Mouse (Mus musculus) limb, embryonic 15.5 days (tissue): ENCODE results near the gene Tnrc6b. TPM values are rescaled to one million over a fixed set of nuclear protein-coding genes. Genes with fewer than 3 reads are reported as not detected.
A peak's percentile ranks its signal among the peaks of the same experiment; 100 is the strongest.
"Not testable (repeated sequence)": the region's sequence is repeated elsewhere in the genome, so short reads cannot be mapped to it uniquely, and the experiment has no call there.

Experiments used
- ATAC-seq: fragments of 200-750 bp; cut with Nextera tagmentation; 2 replicates; pipeline ENCODE4 v1.8.0; 2017; ENCODE audit warnings: low read depth, moderate TSS enrichment; ENCODE audit not compliant: insufficient number of reproducible peaks, low FRiP score, low TSS enrichment
- H3K27ac ChIP-seq: fragments of 300-500 bp; sonication (generic); 2 replicates; pipeline ENCODE4 v1.5.1; 2015; ENCODE audit warnings: moderate library complexity, mild to moderate bottlenecking, inconsistent platforms
- H3K27me3 ChIP-seq: fragments of 300-500 bp; sonication (generic); 2 replicates; pipeline ENCODE4 v1.6.1; 2015; ENCODE audit warnings: inconsistent platforms
- H3K36me3 ChIP-seq: fragments of 300-500 bp; sonication (generic); 2 replicates; pipeline ENCODE4 v1.6.1; 2015; ENCODE audit warnings: inconsistent platforms
- H3K4me1 ChIP-seq: fragments of 300-500 bp; sonication (generic); 2 replicates; pipeline ENCODE4 v1.6.1; 2015; ENCODE audit warnings: inconsistent platforms
- H3K4me2 ChIP-seq: fragments of 300-500 bp; sonication (generic); 2 replicates; pipeline ENCODE4 v1.6.1; 2015; ENCODE audit warnings: mild to moderate bottlenecking, inconsistent platforms
- H3K4me3 ChIP-seq: fragments of 300-500 bp; sonication (generic); 2 replicates; pipeline ENCODE4 v1.5.1; 2015; ENCODE audit warnings: mild to moderate bottlenecking, inconsistent platforms
- H3K9ac ChIP-seq: fragments of 300-500 bp; sonication (generic); 2 replicates; pipeline ENCODE4 v1.6.1; 2015; ENCODE audit warnings: inconsistent platforms
- H3K9me3 ChIP-seq: fragments of 300-500 bp; sonication (generic); 2 replicates; pipeline ENCODE4 v1.6.1; 2016; ENCODE audit warnings: inconsistent platforms
- WGBS: fragments of 180-500 bp; shearing (Covaris S2); methylation state at CpG from one replicate; pipeline ENCODE4 v1.1.7; 2015; 5-methylcytosine and 5-hydroxymethylcytosine counted together
- polyA plus RNA-seq: library from polyadenylated mRNA; unstranded; fragments of >200 nt; fragmentation: Nextera tagmentation; extraction: Ambion mirVana; gene quantifications from 2 replicates; pipeline ENCODE4 v1.2.1, GENCODE M21; 2015

Tnrc6b gene
- polyA plus RNA-seq, 1 experiment from 2014 or later = 25.7 TPM

- no peak overlapping the region for H3K4me2 ChIP-seq
- 88% methylated on average over 4 of the region's 4 CpGs for WGBS
- no peaks in the 10 kb centered on the region for H3K27me3 ChIP-seq
- H3K9me3 ChIP-seq = no peaks in the 10 kb centered on the region
- no peaks in the 10 kb centered on the region for H3K4me1 ChIP-seq
- H3K4me3 ChIP-seq = no peak overlapping the region
- ATAC-seq = no peak
- H3K27ac ChIP-seq = no peak overlapping the region
- peaks cover 54% of the 10 kb centered on the region for H3K36me3 ChIP-seq
- H3K9ac ChIP-seq = no peak overlapping the region
These were observed 199.8 kb downstream of the Tnrc6b start for GRCm38 (mm10) chr15:80910790-80911531.

GRCm38 (mm10) chr15:80912175-80912574 lies 201.1 kb downstream of the Tnrc6b start:
- H3K4me2 ChIP-seq = no peak overlapping the region
- no peak overlapping the region for H3K9ac ChIP-seq
- H3K27ac ChIP-seq = no peak overlapping the region
- 86% methylated on average over 3 of the region's 3 CpGs for WGBS
- no peak overlapping the region for H3K4me3 ChIP-seq
- no peaks in the 10 kb centered on the region for H3K4me1 ChIP-seq
- peaks cover 54% of the 10 kb centered on the region for H3K36me3 ChIP-seq
- no peaks in the 10 kb centered on the region for H3K9me3 ChIP-seq
- H3K27me3 ChIP-seq = no peaks in the 10 kb centered on the region
- no peak for ATAC-seq

GRCm38 (mm10) chr15:80913803-80914202 lies 202.7 kb downstream of the Tnrc6b start:
- no peak overlapping the region for H3K4me2 ChIP-seq
- H3K27ac ChIP-seq = no peak overlapping the region
- no peaks in the 10 kb centered on the region for H3K4me1 ChIP-seq
- WGBS = 87% methylated on average over 1 of the region's 1 CpGs
- ATAC-seq = no peak
- H3K9ac ChIP-seq = no peak overlapping the region
- no peaks in the 10 kb centered on the region for H3K9me3 ChIP-seq
- H3K36me3 ChIP-seq = peaks cover 60% of the 10 kb centered on the region
- H3K4me3 ChIP-seq = no peak overlapping the region
- no peaks in the 10 kb centered on the region for H3K27me3 ChIP-seq

- WGBS = 72% methylated on average over 2 of the region's 2 CpGs
- no peak overlapping the region for H3K4me2 ChIP-seq
- peaks cover 73% of the 10 kb centered on the region for H3K36me3 ChIP-seq
- H3K9me3 ChIP-seq = no peaks in the 10 kb centered on the region
- H3K27ac ChIP-seq = no peak overlapping the region
- no peak for ATAC-seq
- no peaks in the 10 kb centered on the region for H3K27me3 ChIP-seq
- no peak overlapping the region for H3K4me3 ChIP-seq
- no peak overlapping the region for H3K9ac ChIP-seq
- no peaks in the 10 kb centered on the region for H3K4me1 ChIP-seq
These were observed 204.7 kb downstream of the Tnrc6b start for GRCm38 (mm10) chr15:80915850-80916249.

GRCm38 (mm10) chr15:80916621-80917020 lies 205.5 kb downstream of the Tnrc6b start:
- ATAC-seq = no peak
- Histone ChIP-seq H3K36me3 (peaks cover 73% of the 10 kb centered on the region), H3K9me3 (no peaks in the 10 kb centered on the region), H3K27me3 (no peaks in the 10 kb centered on the region), H3K9ac (no peak overlapping the region), H3K27ac (no peak overlapping the region), H3K4me2 (no peak overlapping the region), H3K4me3 (no peak overlapping the region), H3K4me1 (no peaks in the 10 kb centered on the region)
- 75% methylated on average over 7 of the region's 7 CpGs for WGBS

GRCm38 (mm10) chr15:80920346-80920745 lies 209.2 kb downstream of the Tnrc6b start:
- no peak for ATAC-seq
- Histone ChIP-seq H3K4me3 (no peak overlapping the region), H3K4me1 (no peaks in the 10 kb centered on the region), H3K4me2 (no peak overlapping the region), H3K27me3 (no peaks in the 10 kb centered on the region), H3K9me3 (no peaks in the 10 kb centered on the region), H3K9ac (no peak overlapping the region), H3K27ac (no peak overlapping the region), H3K36me3 (peaks cover 77% of the 10 kb centered on the region)
- WGBS = 99% methylated on average over 3 of the region's 3 CpGs

- ATAC-seq = no peak
- Histone ChIP-seq H3K27me3 (no peaks in the 10 kb centered on the region), H3K9me3 (no peaks in the 10 kb centered on the region), H3K4me2 (no peak overlapping the region), H3K27ac (no peak overlapping the region), H3K4me3 (no peak overlapping the region), H3K36me3 (peaks cover 79% of the 10 kb centered on the region), H3K9ac (no peak overlapping the region), H3K4me1 (no peaks in the 10 kb centered on the region)
- WGBS = 76% methylated on average over 4 of the region's 4 CpGs
These were observed 210.7 kb downstream of the Tnrc6b start for GRCm38 (mm10) chr15:80921781-80922180.

- Histone ChIP-seq H3K27ac (no peak overlapping the region), H3K9ac (no peak overlapping the region), H3K27me3 (no peaks in the 10 kb centered on the region), H3K9me3 (no peaks in the 10 kb centered on the region), H3K4me3 (no peak overlapping the region), H3K4me1 (no peaks in the 10 kb centered on the region), H3K36me3 (peaks cover 78% of the 10 kb centered on the region), H3K4me2 (no peak overlapping the region)
- ATAC-seq = no peak
- WGBS = 92% methylated on average over 2 of the region's 2 CpGs
These were observed 213.1 kb downstream of the Tnrc6b start for GRCm38 (mm10) chr15:80924211-80924610.

- Histone ChIP-seq H3K9me3 (no peaks in the 10 kb centered on the region), H3K27ac (no peak overlapping the region; the same call in 1 of the 2 replicates), H3K27me3 (no peaks in the 10 kb centered on the region), H3K36me3 (peaks cover 60% of the 10 kb centered on the region), H3K9ac (no peak overlapping the region), H3K4me1 (peaks cover 6% of the 10 kb centered on the region), H3K4me2 (no peak overlapping the region), H3K4me3 (no peak overlapping the region)
- no peak for ATAC-seq
- 73% methylated on average over 20 of the region's 20 CpGs for WGBS
These were observed 217.8 kb downstream of the Tnrc6b start for GRCm38 (mm10) chr15:80928811-80929355.

GRCm38 (mm10) chr15:80930048-80930571 lies 219.0 kb downstream of the Tnrc6b start:
- Histone ChIP-seq H3K9me3 (no peaks in the 10 kb centered on the region), H3K4me2 (no peak overlapping the region), H3K36me3 (peaks cover 48% of the 10 kb centered on the region), H3K9ac (no peak overlapping the region), H3K4me1 (peaks cover 6% of the 10 kb centered on the region), H3K4me3 (no peak overlapping the region), H3K27ac (peak overlapping the region; percentile 47), H3K27me3 (no peaks in the 10 kb centered on the region)
- ATAC-seq = no peak; the same call in 1 of the 2 replicates
- 19% methylated on average over 13 of the region's 16 CpGs for WGBS

GRCm38 (mm10) chr15:80930676-80931320 lies 219.7 kb downstream of the Tnrc6b start:
- H3K36me3 ChIP-seq = peaks cover 45% of the 10 kb centered on the region
- 75% methylated on average over 23 of the region's 23 CpGs for WGBS
- not testable (repeated sequence) for H3K4me2 ChIP-seq, H3K9ac ChIP-seq, H3K4me1 ChIP-seq, ATAC-seq, H3K4me3 ChIP-seq, H3K27me3 ChIP-seq, H3K27ac ChIP-seq, H3K9me3 ChIP-seq

- Histone ChIP-seq H3K27me3 (no peaks in the 10 kb centered on the region), H3K4me1 (peaks cover 6% of the 10 kb centered on the region), H3K9ac (no peak overlapping the region), H3K4me3 (no peak overlapping the region), H3K4me2 (no peak overlapping the region), H3K36me3 (peaks cover 41% of the 10 kb centered on the region), H3K27ac (peak overlapping the region; percentile 54; the same call in 1 of the 2 replicates), H3K9me3 (no peaks in the 10 kb centered on the region)
- no peak for ATAC-seq
- 72% methylated on average over 9 of the region's 9 CpGs for WGBS
These were observed 220.3 kb downstream of the Tnrc6b start for GRCm38 (mm10) chr15:80931345-80931960.
